Mouse (Mus musculus) adrenal gland, postnatal 0 days (tissue): ENCODE measurements around the gene Rnf32. TPM values are rescaled to one million over a fixed set of nuclear protein-coding genes. Genes with fewer than 3 reads are reported as not detected.

Source experiments
- polyA plus RNA-seq: library from polyadenylated mRNA; unstranded; fragments of >200 nt; fragmentation: Nextera tagmentation; extraction: Ambion mirVana; gene quantifications from 2 replicates; pipeline ENCODE4 v1.2.1, GENCODE M21; 2015

The Rnf32 gene
- 5.2 and 6.9 TPM in 2 replicates for polyA plus RNA-seq

DNA sequence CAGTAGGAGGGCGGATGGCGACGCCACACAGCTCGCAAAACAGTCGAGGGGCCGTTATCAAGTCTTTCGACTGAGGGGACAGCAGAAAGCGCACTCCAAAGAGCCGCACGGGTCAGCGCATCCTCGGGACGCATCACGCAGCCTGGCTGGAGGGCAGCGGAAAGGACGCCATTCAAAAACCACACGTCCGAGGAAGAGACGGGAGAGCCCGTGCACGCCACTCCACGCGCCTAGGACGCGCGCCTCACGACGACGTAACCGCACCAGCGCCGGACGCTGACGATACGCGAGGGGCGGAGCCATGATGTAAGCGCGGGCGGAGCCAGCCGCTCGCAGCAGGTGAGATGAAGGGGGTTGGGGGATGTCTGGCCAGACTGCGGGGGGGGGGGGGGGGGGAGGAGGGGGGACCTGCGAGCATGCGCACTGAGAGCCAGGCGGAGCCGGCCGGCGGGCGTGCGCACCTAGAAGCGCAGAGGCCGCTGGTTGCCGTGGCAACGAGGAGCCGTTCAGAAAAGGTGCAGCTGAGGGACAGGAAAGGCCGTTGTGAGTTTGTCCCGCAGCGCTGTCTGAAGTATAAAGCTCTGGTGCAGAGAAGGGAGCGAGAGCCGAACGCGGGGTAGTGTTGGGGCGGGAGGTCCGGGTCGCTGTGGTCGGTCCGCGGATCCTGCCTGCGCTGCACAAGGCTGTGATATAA, at the start of gene Rnf32:
Gene Rnf32 (plus strand): TSS at position 423 of the 694 bp plus-strand sequence.

Other genes with a start within 250 kb of the Rnf32 start
- gene Lmbr1, start 182.4 kb downstream of the Rnf32 start, polyA plus RNA-seq: 11.4 and 11.7 TPM in 2 replicates
- gene Nom1, start 238.7 kb downstream of the Rnf32 start, polyA plus RNA-seq: 18.7 and 32.6 TPM in 2 replicates